Mouse (Mus musculus) lung, postnatal 25 days (tissue): ENCODE results near the gene Gm28048.
A peak's percentile ranks its signal among the peaks of the same experiment; 100 is the strongest.

Source experiments
- DNase-seq: peaks from one replicate; pipeline ENCODE4 v3.0.0; 2022; ENCODE audit warnings: low spot score

Gm28048 gene

DNA sequence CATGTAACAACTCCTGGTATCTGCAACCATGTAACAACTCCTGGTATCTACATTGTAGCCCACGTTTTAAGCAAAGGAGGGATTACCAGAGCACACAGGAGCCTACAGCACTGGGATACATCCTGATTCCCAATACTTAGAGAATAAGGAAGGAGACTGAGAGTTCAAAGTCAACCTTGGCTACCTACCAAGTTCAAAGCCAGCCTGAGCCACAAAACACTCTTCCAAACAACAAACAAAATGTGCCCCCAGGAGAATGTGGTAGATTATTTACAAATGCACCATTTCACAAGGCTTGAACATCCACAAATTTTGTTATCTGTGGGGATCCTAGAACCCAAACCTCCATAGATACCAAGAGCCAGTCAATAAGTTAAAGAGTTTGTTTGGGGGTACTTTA is 143.5 kb downstream of the Gm28048 start:
- DNase-seq, result no peak

DNA sequence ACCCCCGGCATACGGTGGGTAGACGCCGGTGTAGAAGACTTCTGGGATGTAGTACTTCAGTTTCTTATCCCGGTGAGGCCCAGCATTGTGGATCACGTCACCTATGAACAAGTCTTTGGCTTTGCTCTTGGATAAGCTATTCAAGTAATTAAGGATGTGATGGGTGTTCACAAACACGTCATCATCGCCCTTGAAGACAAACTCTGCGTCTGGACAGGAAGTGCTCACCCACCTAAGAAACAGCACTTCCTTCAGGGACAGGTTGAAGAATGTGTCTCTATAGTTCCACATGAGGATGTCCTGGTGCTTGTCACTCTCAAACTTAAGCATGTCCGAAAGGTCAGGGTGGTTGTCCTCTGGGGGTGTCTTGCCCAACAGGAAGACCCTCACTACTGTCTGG is 145.6 kb downstream of the Gm28048 start:
- DNase-seq, result no peak

DNA sequence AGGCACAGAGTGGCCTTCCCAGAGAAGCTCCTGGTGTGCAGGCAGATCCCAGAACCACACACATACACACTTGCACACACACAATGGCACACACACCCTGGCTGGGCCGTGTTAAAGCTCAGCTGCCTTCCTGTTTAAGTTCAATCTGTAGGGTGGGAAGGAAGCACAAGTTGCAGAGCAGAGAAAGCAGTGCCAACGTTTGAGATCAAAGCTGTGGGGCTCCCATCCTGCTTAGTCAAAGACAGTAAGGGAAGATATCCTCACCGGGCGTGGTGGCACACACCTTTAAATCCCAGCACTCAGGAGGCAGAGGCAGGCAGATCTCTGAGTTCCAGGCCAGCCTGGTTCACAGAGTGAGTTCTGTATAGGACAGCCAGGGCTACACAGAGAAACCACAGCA is 149.3 kb downstream of the Gm28048 start:
- no peak for DNase-seq

DNA sequence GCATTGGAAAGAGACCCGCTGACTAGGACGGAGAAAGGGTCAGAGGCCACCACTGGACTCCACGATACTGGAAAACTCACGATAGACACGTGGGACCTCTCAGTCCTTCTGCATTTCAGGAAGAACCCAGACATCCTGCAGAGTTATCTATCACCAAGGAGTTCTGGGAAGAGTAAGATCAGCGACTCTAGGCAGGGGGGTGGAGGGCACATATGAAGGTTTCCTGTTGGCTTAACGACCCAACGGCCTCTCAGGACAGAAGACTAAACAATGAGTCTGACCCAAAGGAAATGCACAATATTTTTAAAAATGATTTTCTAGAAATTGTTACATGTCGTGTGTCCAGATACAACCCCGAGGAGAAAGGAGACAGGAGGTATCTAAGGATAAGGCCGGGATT is 150.0 kb downstream of the Gm28048 start:
- DNase-seq, result no peak

DNA sequence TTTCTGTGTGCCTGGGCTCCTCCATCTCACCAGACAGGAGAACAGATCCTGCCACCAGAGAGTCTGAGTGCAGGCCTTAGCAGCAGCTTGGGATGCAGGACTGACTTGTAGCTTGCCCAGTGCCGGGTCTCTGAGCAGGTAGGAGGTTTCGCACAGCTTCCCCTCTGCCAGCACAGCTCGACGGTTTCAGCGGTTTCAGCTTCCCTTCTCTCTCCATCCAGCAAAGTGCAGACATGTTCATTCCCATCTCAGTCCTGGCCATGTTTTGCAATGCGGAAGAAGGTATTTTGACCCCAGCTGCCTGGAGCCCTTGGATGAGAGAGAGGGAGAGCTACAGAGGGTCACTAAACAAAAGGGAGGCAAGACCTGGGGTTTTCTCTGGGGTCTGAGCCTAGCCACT is 151.2 kb downstream of the Gm28048 start:
- DNase-seq, result no peak

DNA sequence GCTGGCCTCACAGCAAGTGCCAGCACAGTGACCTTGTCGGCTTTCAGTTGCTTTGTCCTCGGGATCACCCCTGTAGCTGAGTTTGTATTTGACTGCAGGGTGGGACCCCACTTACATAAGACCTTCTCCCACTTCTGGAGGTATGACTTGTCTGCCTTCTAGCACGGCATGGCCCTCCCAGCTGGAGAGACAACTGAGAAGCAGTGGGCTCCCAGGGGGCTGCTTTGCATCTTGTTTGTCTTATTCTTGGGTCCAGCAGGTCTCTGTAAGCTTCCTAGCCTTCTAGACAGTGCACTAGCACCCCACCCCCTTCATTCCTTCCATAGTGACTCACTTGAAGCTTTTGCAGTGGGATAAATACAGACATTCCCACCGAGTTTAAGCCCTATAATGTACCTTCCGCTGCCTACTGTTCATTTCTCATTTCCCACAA is 151.7 kb downstream of the Gm28048 start:
- DNase-seq, result no peak

DNA sequence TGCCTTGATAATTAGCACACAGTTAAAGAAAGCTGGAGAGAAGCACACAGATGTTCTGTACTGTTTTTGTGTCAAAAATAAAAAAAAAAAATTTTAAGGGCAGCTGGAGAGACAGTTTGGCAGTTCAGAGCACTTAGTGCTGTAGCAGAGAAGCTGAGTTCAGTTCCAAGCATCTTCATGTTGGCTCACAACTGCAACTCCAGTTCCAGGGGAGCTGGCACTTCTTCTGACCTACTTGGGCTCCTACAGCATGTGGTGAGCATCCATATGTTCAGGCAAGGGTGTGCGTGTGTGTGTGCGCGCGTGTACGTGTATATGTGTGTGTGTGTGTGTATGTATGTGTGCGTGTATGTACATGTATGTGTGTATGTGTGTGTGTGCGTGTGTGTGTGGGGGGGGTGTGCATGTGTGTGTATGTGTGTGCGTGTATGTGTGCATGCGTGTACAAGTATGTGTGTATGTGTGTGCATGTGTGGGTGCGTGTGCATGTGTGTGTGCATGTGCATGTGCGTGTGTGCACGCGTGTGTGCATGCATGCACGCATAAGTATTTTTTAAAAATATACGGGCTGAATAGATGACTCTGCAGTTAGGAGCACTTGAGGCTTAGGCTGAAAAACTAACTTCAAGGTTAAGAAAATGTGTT is 152.8 kb downstream of the Gm28048 start:
- DNase-seq, result no peak

DNA sequence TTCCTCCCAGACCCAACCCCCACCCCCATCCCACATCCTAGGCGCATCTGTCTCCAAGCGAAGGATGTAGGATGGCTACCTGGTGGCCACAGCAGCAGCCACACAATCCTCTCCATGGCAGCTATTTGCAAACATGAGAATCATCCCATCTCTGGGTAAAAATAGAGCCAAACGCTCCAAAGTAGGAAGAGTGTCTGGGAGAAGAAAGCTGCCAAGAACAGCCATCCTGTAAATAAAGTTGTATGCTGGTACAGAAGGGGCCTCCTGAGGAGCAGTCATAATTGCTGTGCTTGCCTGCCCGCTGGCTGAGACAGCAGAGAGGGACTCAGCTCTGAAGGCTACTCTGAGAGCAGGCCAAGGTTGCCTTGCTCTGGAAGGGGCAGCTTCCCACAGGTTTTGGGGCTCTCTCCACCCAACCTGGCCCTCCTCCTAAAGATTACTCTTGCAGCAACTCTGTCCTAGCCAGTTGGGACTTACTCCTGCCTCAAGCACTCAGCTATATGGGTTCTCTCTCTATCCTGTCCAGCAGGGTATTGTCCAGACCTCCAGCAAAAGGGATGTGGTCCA is 154.3 kb downstream of the Gm28048 start:
- DNase-seq, result no peak

DNA sequence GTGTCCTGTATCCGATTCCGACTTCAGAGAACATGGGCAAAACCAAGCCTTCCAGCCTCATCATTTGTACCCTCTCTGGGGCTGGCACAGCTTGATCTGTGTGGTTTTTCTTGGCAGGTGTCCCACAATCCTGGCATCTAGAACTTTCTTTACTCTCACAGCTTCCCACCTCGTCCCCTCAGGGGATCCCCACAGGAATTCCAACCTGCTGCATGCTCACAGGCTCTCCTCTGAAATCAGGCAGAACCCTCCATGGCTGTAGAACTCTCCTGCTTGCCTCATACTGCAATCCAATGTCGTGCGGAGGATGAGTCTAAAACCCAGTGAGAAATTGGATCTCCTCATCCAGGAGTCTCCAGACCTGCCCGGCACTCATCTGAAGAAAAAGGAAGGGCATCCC is 155.2 kb downstream of the Gm28048 start:
- no peak for DNase-seq

DNA sequence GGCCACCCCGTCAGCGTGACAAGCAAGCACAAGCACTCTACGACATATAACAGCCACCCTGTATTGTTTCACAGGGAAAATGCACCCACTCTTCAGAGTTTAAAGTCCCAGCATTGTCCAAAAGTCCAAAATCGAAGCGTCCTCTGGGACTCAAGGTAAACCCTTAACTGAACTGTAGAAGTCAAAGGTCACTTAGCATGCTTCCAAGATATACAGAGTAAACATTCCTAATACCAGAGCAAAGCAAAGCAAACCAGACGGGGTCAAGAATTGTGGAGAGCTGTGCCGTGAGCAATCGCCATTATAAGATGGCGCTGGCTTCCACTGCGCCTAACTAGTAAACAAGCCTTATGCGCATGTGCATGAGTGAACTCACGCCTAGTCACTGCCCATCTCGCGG is 155.8 kb downstream of the Gm28048 start:
- no peak for DNase-seq

DNA sequence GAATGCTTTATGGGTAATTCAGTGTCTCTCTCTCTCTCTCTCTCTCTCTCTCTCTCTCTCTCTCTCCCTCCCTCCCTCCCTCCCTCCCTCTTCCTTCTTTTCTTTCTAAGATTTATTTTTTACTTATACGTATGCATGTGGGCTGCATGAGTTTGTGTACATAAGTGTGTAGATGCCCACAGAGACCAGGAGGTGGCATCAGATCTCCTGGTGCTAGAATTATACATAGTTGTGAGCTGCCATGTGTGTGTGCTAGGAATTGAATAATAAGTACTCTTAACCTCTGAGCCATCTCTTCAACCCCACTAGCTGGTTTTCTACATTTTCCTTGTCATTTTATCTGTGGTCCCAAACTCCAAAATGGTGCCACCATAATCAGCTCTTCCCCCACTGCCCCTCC is 156.3 kb downstream of the Gm28048 start:
- no peak for DNase-seq

DNA sequence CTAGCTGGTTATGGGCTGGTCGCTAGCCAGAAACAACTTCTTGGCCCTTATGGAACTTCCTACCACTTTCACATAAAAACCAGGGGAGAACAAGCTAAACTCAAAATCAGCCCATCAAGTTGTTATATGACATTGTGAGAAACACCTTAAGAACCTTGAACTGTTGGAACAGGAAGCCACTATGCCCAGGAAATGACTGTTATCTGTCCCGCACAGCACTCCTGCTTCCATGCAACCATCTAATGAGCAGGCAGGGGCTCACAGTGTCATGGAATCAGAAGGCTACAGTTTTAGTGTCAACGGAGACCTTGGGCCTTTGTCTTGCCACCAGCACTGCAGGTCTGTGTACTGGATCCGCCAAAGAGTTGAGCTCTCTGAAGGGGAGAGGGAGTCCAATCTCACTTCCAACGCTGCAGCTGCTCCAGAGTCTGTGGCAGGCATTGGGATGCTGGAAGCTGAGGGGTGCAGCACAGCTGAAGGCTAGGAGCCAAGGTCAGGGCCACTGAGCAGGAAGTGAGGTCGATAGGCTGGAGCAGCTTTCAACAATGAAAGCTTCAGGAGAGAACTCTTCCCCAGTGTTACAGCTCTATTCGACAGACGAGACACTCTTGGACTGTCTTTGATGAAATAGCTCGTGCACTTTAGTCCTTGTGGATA is 157.7 kb downstream of the Gm28048 start:
- no peak for DNase-seq

DNA sequence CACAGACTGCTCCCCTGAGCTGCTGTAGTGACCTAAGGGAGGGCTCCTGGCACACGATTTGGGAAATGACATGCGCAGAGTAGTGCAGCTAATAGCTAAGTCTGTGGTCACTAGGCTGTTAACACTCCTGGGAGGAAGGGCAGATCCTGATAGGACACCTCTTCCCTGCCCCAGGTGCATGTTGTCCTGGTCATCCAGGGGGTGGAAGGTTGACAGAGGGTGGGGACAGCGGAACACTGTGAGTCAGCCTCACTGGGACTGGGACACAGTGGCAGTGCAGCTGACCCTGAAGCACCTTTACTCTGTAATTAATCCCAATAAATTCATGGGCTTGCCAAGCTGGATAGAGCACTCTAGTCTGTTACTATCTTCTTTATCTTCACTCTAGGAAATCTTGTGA is 160.6 kb downstream of the Gm28048 start:
- no peak for DNase-seq

DNA sequence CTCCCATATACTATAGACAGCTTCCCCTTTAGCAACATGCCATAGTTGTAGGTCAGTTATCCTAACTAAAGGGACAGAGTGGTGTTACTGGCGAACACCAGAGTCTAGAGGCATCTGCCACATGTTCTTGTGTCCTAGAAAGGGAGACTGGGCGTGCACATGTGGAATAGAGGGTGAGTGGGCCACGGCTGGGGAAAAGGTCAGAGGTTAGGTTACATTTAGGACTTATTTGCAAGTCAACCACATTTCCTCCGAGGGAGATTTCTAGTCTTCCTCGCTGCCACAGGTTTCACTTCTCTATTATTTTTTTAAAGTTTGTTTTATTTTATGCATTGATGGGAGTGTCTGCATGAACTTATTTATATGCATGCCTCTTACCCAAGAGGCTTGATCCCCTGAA is 163.5 kb downstream of the Gm28048 start:
- DNase-seq, result peak; percentile 38

DNA sequence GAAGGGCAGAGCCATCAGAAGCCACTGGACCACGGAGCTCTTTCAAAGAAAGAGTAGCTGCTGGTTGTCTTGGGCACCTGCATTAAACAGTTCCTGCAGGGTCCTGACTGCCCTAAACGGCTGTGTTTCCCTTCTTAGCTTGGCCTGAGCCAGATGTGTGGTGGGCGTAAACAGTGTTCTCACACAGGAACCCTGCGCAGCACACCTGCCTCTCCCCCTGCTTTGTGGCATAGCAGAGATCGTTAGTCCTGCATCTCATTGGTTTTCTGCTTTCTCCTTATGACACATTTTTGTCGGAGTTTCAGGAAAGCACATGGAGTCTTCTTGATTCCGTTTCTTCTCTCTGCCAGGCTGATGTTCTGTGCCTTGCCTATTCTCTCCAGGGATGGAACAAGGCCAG is 166.0 kb downstream of the Gm28048 start:
- no peak for DNase-seq

DNA sequence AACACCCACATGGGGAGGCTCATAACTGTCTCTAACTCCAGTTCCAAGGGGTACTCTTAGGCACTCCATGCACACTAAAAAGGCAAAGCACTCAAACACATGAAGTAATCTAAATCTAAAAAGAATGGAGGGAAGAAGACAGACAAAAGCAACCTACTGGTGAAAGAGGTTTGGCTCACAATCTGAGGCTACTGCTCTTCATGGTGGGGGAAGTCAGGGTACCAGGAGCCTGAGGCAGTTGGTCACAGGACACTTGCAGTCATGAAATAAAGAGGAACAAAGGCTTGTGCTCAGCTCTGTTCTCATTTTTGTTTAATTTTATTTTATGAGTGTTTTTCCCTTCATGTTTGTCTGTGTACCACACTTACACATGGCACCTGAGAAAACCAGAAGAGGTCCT is 166.7 kb downstream of the Gm28048 start:
- DNase-seq, result no peak

DNA sequence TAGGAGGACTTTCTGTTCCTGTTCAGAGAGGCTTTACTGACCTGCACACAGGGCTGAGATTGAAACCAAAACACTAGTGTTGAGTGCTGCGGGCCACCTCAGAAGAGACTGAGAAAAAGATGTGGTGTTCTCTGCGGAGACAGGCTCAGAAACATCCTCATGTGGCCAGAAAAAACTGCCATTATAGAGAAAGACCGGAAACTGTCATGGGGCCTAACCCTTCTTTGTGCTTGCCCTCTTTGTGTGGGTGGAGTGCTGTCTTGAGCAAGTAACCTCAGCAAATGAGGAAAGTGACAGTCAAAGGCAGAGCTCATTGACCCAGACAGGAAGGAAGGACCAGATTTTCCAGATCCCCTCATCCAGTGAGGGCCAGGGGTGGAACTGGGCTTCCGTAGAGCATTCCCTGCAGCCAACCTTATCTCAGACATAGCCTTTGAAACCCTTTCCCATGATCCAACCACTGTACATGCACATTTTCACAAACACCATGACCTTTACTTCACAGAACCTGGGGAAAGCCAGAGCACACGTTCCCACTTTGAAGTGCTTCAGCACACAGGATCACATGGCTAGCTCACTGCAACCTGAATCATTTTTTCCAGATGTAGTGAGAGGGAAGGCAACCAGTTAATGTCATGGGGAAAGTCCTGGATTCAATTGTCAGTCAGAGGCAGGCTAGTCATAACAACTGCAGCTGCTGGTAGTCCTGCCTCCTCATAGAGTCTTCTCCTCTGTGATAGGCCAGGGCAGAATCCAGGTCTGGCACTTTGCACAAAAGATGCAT is 167.8 kb downstream of the Gm28048 start:
- DNase-seq, result peak; percentile 48

DNA sequence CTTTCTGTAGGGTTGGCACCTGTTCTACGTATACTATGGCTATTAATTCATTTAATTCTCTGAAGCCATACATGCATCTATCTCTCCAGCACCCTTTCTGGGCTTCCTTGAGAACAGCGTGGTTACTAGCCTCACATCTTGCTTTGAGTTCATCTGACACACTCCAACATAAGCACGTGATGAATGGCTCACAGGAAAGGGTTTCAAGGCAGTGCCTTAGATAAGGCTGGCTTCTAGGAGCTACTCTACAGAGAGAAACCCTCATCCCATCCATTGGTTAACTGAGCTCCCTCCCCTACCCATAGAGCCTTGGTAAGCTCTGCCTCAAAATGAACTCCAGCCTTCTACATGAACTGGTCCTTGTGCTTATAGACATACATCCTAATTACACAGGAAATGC is 168.5 kb downstream of the Gm28048 start:
- no peak for DNase-seq

DNA sequence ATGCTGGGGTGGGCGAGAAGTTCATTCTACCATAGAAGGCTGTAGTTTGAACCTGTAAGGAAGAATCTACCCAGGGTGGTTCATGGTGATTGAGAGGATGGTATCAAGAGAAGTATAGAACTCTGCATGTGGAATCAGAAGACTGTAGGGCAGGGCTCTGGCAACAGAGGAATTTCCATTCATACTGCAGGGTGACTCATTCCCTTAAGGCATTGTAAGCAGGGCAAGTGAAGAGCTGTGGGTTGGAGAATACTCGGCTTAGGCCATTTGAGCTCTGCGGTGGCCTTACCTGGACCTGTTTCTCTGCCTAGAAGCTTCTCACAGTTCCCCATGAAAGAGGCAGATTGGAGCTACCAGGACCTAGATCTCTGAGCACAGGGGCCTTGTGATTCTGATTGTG is 170.5 kb downstream of the Gm28048 start:
- no peak for DNase-seq

DNA sequence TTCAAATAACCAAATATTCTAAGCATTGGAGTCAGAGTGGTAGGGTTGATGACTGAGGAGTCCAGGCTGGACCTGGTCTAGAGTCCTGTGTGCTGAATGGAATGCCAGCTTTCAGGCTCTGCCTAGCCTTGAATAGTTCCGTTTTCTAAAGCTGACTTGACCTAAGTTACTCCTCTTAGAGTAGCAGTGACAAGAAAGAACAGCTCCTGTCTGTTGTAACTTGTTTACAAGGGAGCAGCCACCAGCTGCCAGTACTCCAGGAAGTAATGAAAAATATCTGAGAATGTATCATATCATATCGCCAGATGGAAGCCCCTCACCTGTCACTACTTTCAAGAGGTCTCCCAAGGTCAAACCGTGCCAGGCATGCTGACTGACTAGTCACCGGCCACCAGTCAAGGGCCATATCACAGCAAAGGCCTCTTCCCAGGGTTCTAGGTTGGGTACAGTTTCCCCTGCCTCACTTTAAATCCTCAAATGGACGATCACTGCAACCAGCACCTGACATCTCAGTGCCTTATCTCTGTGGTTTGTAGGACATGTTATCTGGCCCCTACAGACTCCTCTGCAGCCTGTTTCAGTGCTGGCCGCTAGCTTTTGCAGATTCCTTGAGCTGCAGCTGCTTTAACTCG is 172.3 kb downstream of the Gm28048 start:
- DNase-seq, result no peak

DNA sequence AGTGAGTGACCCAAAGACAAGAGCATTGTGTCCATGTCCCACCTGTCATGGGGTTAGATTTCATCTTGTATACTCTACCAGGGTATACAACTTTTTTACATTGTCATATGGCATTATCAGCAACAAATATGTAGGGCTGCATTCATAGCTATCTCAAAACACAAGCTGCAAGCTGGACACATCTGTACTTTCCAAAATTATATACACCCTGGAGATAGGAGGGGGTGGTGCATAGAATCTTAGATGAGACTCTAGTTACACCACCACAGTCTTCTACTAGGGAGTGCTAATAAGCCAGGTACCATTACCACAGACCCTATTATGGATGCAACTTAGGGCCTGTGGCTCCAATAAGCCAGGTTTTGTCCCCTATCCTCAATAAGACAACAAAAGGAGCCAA is 173.8 kb downstream of the Gm28048 start:
- DNase-seq, result no peak

DNA sequence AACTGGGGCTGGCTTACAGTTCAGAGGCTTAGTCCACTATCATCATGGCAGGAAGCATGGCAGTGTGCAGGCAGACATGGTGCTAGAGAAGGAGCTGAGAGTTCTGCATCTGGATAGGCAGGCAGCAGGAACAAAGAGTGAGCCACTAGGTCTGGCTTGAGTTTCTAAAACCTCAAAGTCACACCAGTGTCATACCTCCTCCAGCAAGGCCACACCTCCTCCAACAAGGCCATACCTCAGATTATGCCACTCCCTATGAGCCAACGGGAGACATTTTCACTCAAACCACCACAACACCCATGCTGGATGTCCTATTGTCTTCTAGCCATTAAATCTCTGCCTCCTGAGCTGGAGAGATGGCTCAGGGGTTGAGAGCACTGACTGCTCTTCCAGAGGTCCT is 176.7 kb downstream of the Gm28048 start:
- no peak for DNase-seq

DNA sequence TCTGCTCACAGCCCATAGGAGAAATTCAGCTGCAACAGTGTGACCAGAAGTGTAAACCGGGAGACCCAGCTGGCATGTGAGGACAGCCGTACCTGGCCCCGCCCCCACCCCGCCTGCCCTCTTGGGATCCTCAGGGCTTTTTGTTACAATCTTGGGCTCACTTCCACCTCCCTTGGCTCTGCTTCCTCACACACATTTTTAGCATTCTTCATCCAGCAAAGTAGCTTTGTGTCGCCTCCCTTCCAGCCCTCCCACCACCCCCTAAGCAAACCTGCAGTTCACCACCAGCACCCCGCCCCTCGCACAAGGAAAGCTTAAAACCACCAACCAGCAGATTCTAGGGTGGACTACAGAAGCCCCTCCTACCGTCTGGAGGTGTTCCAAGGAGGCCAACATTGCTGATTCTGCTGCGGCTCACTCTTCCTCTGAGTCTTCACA is 181.9 kb downstream of the Gm28048 start:
- DNase-seq, result peak; percentile 20
